Mouse (Mus musculus) MEL (cell line): ENCODE data around the gene Nr6a1. TPM values are rescaled to one million over a fixed set of nuclear protein-coding genes. Genes with fewer than 3 reads are reported as not detected.
A peak's percentile ranks its signal among the peaks of the same experiment; 100 is the strongest.

Source experiments
- DNase-seq: peaks from one replicate; pipeline ENCODE4 v3.0.0; 2011; ENCODE audit warnings: low read depth, low spot score
- H3K27ac ChIP-seq: 2 replicates; pipeline ENCODE4 v1.5.1; 2012; ENCODE audit warnings: low read depth, mild to moderate bottlenecking, control low read depth, low read length, moderate library complexity; ENCODE audit not compliant: control insufficient read depth
- H3K27me3 ChIP-seq, 2 experiments: fragments of 150-350 bp in 1 of 2; sonication (generic) in 1 of 2; 2 replicates each; pipeline ENCODE4 v1.6.1; 2012; ENCODE audit warnings: low read length in 2 of 2, mild to moderate bottlenecking in 2 of 2, improper control_type of control experiment in 1 of 2, moderate library complexity in 1 of 2; ENCODE audit not compliant: insufficient read depth in 2 of 2, control insufficient read depth in 1 of 2
- H3K36me3 ChIP-seq, 2 experiments: 2 replicates each; pipeline ENCODE4 v1.6.1; 2012 to 2014; ENCODE audit warnings: low read length in 2 of 2, improper control_type of control experiment in 1 of 2, inconsistent platforms in 1 of 2, mild to moderate bottlenecking in 1 of 2; ENCODE audit not compliant: insufficient read depth in 2 of 2, control insufficient read depth in 1 of 2
- H3K4me1 ChIP-seq, 2 experiments: fragments of 150-350 bp in 1 of 2; sonication (generic) in 1 of 2; 2 replicates each; pipeline ENCODE4 v1.6.1; 2012; ENCODE audit warnings: low read length in 2 of 2, improper control_type of control experiment in 1 of 2, mild to moderate bottlenecking in 1 of 2; ENCODE audit not compliant: insufficient read depth in 2 of 2, control insufficient read depth in 1 of 2
- H3K4me3 ChIP-seq, 2 experiments: fragments of 150-350 bp in 1 of 2; sonication (generic) in 1 of 2; 2 replicates each; pipeline ENCODE4 v1.5.1; 2012; ENCODE audit warnings: low read depth in 2 of 2, low read length in 2 of 2, mild to moderate bottlenecking in 2 of 2, moderate library complexity in 2 of 2, control low read depth in 1 of 2, improper control_type of control experiment in 1 of 2; ENCODE audit not compliant: control insufficient read depth in 1 of 2, insufficient read depth in 1 of 2
- H3K79me2 ChIP-seq: 2 replicates; pipeline ENCODE4 v1.6.1; 2012; ENCODE audit warnings: mild to moderate bottlenecking, low read length, moderate library complexity; ENCODE audit not compliant: control insufficient read depth, poor library complexity, insufficient read depth
- H3K9ac ChIP-seq: 2 replicates; pipeline ENCODE4 v1.6.1; 2012; ENCODE audit warnings: low read depth, mild to moderate bottlenecking, control low read depth, low read length, moderate library complexity; ENCODE audit not compliant: control insufficient read depth, poor library complexity, severe bottlenecking
- H3K9me3 ChIP-seq: fragments of 150-350 bp; sonication (generic); replicated peaks from 2 replicates; pipeline ENCODE4 v1.6.1; 2012; ENCODE audit warnings: mild to moderate bottlenecking, low read length, improper control_type of control experiment, moderate library complexity; ENCODE audit not compliant: insufficient read depth
- BHLHE40 ChIP-seq: IDR thresholded peaks from 2 replicates; pipeline ENCODE4 v1.6.1; 2012; ENCODE audit warnings: low read depth, mild to moderate bottlenecking, inconsistent platforms, low read length, improper control_type of control experiment, borderline replicate concordance
- CHD2 ChIP-seq: IDR thresholded peaks from 2 replicates; pipeline ENCODE4 v1.6.1; 2011; ENCODE audit warnings: low read length, improper control_type of control experiment
- CTCF ChIP-seq, 3 experiments: IDR thresholded peaks in 2 of 3; conservative IDR thresholded peaks in 1 of 3; 2 replicates each; pipeline ENCODE4 v1.5.1; 2011 to 2012; ENCODE audit warnings: low read length in 3 of 3, low read depth in 2 of 3, mild to moderate bottlenecking in 2 of 3, improper control_type of control experiment in 1 of 3, inconsistent platforms in 1 of 3, mixed read lengths in 1 of 3, moderate library complexity in 1 of 3; ENCODE audit not compliant: control insufficient read depth in 1 of 3, insufficient read depth in 1 of 3, poor library complexity in 1 of 3, severe bottlenecking in 1 of 3
- ETS1 ChIP-seq: IDR thresholded peaks from 2 replicates; pipeline ENCODE4 v1.6.1; 2012; ENCODE audit warnings: low read depth, mild to moderate bottlenecking, inconsistent platforms, low read length, improper control_type of control experiment, moderate library complexity
- GATA1 ChIP-seq: IDR thresholded peaks from 2 replicates; pipeline ENCODE4 v1.6.1; 2011; ENCODE audit warnings: low read depth, low read length, improper control_type of control experiment
- JUND ChIP-seq: IDR thresholded peaks from 2 replicates; pipeline ENCODE4 v1.6.1; 2011; ENCODE audit warnings: low read depth, mild to moderate bottlenecking, improper control_type of control experiment, low read length
- MAX ChIP-seq: IDR thresholded peaks from 2 replicates; pipeline ENCODE4 v1.6.1; 2011; ENCODE audit warnings: low read length, improper control_type of control experiment
- MXI1 ChIP-seq: IDR thresholded peaks from 2 replicates; pipeline ENCODE4 v1.6.1; 2011; ENCODE audit warnings: mild to moderate bottlenecking, low read depth, low read length, improper control_type of control experiment
- POLR2A ChIP-seq, 2 experiments: IDR thresholded peaks; 2 replicates each; pipeline ENCODE4 v1.6.1; 2011 to 2012; ENCODE audit warnings: low read length in 2 of 2, mild to moderate bottlenecking in 2 of 2, control low read depth in 1 of 2, improper control_type of control experiment in 1 of 2, low read depth in 1 of 2, moderate library complexity in 1 of 2; ENCODE audit not compliant: control insufficient read depth in 1 of 2, insufficient read depth in 1 of 2, poor library complexity in 1 of 2
- POLR2AphosphoS2 ChIP-seq: IDR thresholded peaks from 2 replicates; pipeline ENCODE4 v1.6.1; 2011; ENCODE audit warnings: low read length, improper control_type of control experiment
- RAD21 ChIP-seq: IDR thresholded peaks from 2 replicates; pipeline ENCODE4 v1.6.1; 2011; ENCODE audit warnings: mild to moderate bottlenecking, low read depth, low read length, improper control_type of control experiment
- SIN3A ChIP-seq: IDR thresholded peaks from 2 replicates; pipeline ENCODE4 v1.6.1; 2012; ENCODE audit warnings: low read length, improper control_type of control experiment, inconsistent platforms
- SMC3 ChIP-seq: IDR thresholded peaks from 2 replicates; pipeline ENCODE4 v1.6.1; 2011; ENCODE audit warnings: low read depth, low read length, improper control_type of control experiment
- ZC3H11A ChIP-seq: IDR thresholded peaks from 2 replicates; pipeline ENCODE4 v1.6.1; 2012; ENCODE audit warnings: low read depth, mild to moderate bottlenecking, inconsistent platforms, low read length, improper control_type of control experiment
- ZNF384 ChIP-seq: IDR thresholded peaks from 2 replicates; pipeline ENCODE4 v1.6.1; 2012; ENCODE audit warnings: low read depth, mild to moderate bottlenecking, inconsistent platforms, low read length, improper control_type of control experiment
- polyA plus RNA-seq, 2 experiments: library from polyadenylated mRNA; stranded (reverse) in 1 of 2; unstranded in 1 of 2; fragments of >175 nt in 1 of 2; fragments of >200 nt in 1 of 2; gene quantifications; 2 replicates each; pipeline versions ENCODE4 v1.2.1 to v1.2.4; 2012; ENCODE audit warnings: low replicate concordance in 2 of 2, low read depth in 1 of 2; ENCODE audit not compliant: insufficient read length in 2 of 2, insufficient read depth in 1 of 2, missing spikeins in 1 of 2
- total RNA-seq: library from RNA; depleted of rRNA; stranded (reverse); fragments of 300-350 nt; gene quantifications from 2 replicates; pipeline ENCODE4 v1.2.3, GENCODE M21; 2012

Gene Nr6a1
- total and polyA plus RNA-seq, 3 experiments = 5.0 to 22.8 (median 10.2) TPM

DNA sequence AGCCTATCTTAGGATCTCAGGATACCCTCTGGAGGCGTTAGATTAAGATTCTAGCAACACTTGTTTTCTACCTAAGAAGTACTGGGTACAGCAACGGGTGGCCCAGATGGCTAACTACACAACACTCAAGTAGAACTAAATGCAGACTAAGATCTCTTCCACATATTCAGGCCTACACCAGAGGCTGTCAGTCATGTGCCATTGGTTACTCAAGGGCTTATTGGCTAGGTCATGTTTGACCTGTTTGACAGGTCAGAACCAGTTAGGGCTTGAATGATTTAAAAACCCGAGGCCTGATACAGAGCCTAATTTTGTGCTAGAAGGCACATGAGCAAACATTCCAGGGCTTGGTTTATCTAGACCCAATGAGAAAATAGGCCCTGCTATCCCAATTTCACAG lies 187.6 kb downstream of the Nr6a1 start:
- no peak overlapping the region for H3K4me3 ChIP-seq
- DNase-seq = no peak
- H3K36me3 ChIP-seq = peaks cover 0 to 2% of the 10 kb centered on the region in 2 experiments; a peak in 1 of 4 replicates
- no peak overlapping the region for H3K9ac ChIP-seq
- H3K79me2 ChIP-seq = no peaks in the 10 kb centered on the region
- H3K27ac ChIP-seq = no peak overlapping the region
- no peaks in the 10 kb centered on the region for H3K27me3 ChIP-seq
- no peaks in the 10 kb centered on the region for H3K9me3 ChIP-seq
- no peak for TF ChIP-seq GATA1
- TF ChIP-seq MAX = no peak
- TF ChIP-seq POLR2A (IDR thresholded peaks at IDR 0.05; ENCODE audit: control insufficient read depth in 1 of 2, insufficient read depth in 1 of 2, low read depth in 1 of 2, low read length in 2 of 2, poor library complexity in 1 of 2) = no peak
- no peak for TF ChIP-seq SIN3A
- no peak for TF ChIP-seq SMC3
- no peak for TF ChIP-seq CHD2
- TF ChIP-seq POLR2AphosphoS2 = no peak
- H3K4me1 ChIP-seq = no peaks in the 10 kb centered on the region

DNA sequence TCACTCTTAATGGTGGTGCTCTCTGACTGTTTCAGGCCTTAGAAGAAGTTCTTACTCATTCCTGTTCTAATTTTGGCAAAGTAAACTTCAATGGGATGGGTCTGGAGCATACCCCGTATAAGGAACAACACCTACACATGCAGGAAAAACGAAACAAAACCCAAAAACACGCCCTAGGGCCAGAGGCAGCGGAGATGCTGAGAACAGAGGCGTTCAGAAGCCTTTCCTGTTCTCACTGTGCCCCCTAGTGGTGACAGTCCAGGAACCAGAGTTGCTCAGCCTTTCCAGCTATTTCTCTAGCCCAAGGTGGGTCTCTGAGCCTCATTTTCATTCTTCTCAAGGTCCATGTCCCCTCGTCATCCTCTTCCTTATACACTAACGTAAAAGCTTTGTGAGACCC lies 188.1 kb downstream of the Nr6a1 start:
- H3K4me1 ChIP-seq = no peaks in the 10 kb centered on the region
- TF ChIP-seq ETS1 = no peak
- TF ChIP-seq RAD21 = peak; percentile 92
- no peak for TF ChIP-seq JUND
- peak; percentile 37; the same call in 1 of the 2 replicates for TF ChIP-seq BHLHE40
- TF ChIP-seq ZC3H11A = peak; percentile 74
- TF ChIP-seq CTCF (IDR thresholded peaks at IDR 0.05 in 2 of 3, conservative IDR thresholded peaks at IDR 0.05 in 1 of 3; ENCODE audit: control insufficient read depth in 1 of 3, insufficient read depth in 1 of 3, low read depth in 2 of 3, low read length in 3 of 3, poor library complexity in 1 of 3, severe bottlenecking in 1 of 3) = peak; percentile 87 to 93 (median 88)
- peak; percentile 88 for TF ChIP-seq SMC3
- no peak for TF ChIP-seq MXI1
- H3K27ac ChIP-seq = no peak overlapping the region
- no peaks in the 10 kb centered on the region for H3K9me3 ChIP-seq
- peaks cover 0 to 2% of the 10 kb centered on the region in 2 experiments; a peak in 1 of 4 replicates for H3K36me3 ChIP-seq
- no peaks in the 10 kb centered on the region for H3K27me3 ChIP-seq
- no peak overlapping the region for H3K4me3 ChIP-seq
- H3K9ac ChIP-seq = no peak overlapping the region
- peak; percentile 77 for DNase-seq
- no peaks in the 10 kb centered on the region for H3K79me2 ChIP-seq

DNA sequence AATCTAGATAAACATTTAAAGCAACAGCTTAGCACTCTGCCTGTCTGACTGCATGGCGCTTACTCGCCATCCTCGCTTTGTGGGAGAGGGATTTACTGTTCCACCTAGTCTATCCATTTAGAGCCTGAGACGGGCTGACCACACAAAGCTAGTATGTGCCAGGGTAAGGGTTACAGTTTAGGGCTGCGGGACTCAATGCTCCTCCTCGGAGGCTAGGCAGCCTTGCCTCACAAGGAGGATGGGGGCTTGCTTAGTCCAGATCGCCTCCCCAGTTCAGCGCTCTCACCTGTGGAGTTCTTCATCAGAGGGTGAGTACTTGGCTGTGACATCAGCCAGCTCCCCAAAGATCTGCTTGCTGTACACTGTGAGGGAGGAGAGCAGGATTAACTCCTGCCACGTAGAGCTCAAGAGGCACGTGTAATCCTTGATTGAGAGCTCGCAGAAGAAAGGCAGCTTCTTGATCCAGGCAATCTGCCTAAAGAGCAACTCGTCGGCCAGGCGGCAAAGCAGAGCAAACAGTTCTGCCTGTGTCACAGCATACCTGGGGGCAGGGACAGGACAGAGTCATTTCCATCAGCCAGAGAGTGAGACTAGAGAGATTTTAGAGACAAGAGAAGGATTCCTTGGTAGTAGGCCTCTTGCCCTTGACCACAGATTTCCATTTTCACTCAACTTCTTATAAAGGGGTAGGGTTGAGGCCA lies 188.7 kb downstream of the Nr6a1 start:
- no peak for DNase-seq
- Histone ChIP-seq H3K27ac (no peak overlapping the region), H3K79me2 (no peaks in the 10 kb centered on the region), H3K4me3 (no peak overlapping the region), H3K9me3 (no peaks in the 10 kb centered on the region), H3K36me3 (peaks cover 0 to 2% of the 10 kb centered on the region in 2 experiments; a peak in 1 of 4 replicates), H3K9ac (no peak overlapping the region), H3K4me1 (no peaks in the 10 kb centered on the region), H3K27me3 (no peaks in the 10 kb centered on the region)
- TF ChIP-seq POLR2AphosphoS2 (no peak), ZNF384 (no peak), SMC3 (no peak)
